Comparison of ENCODE assay signal across 21 mouse cellular contexts in the genomic region with DNA sequence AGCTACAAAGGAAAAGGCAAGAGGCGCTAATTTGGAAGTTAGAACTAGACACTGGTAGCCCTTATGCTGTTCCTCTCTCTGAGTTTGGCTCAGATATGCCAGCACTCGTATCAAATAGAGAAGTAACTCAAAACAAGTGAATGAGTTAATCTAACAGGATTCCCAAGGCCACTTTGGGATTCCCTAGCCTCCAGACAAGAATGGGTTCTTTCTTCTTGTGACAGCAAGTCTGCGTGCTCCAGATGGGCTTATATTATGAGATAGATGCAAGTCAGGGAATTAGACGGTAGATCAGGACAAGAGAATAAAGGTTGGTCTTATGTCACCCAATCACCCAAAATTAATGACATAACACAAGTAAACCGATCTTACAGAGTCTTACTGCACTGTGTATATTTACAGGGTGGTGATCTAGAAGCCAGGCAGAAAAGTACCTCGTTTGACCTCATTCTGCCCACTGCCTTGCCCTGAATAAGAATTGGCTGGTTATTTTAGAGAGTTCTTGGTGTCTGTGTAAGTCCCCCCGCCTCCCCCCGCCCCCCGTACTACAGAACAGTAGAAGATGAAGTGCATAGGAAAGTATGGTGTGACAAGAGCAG.
A peak's percentile ranks its signal among the peaks of the same experiment; 100 is the strongest.
DNase-seq lines count a peak whose midpoint lies in the region; ATAC-seq lines count a peak whose summit lies in the region.
"Had no signal": no experiment of that assay in that cellular context is flagged by ENCODE, and none has a peak within 500 bp of the region (broad histone marks: within the 10 kb centered on the region; RNA-seq: fewer than 3 reads in every experiment).

No protein-coding gene starts in this region.

- H3K27me3 ChIP-seq in forebrain, embryonic 12.5 days, result no peaks in the 10 kb centered on the region
- H3K27me3 ChIP-seq in forebrain, embryonic 11.5 days (ENCODE audit: control insufficient read depth, insufficient read depth, low read length), result no peaks in the 10 kb centered on the region
- no peaks in the 10 kb centered on the region for H3K27me3 ChIP-seq in forebrain, embryonic 15.5 days
- H3K27me3 ChIP-seq: midbrain, embryonic 15.5 days had no signal

- H3K36me3 ChIP-seq in forebrain, embryonic 12.5 days (replicated peaks), result no peaks in the 10 kb centered on the region
- H3K36me3 ChIP-seq in forebrain, embryonic 11.5 days (ENCODE audit: control insufficient read depth, insufficient read depth, low read length), result no peaks in the 10 kb centered on the region
- H3K36me3 ChIP-seq in forebrain, embryonic 15.5 days, result no peaks in the 10 kb centered on the region
- H3K36me3 ChIP-seq: midbrain, embryonic 15.5 days had no signal

- H3K4me2 ChIP-seq in forebrain, embryonic 12.5 days, result no peak overlapping the region
- no peak overlapping the region for H3K4me2 ChIP-seq in forebrain, embryonic 11.5 days (ENCODE audit: low read depth, low read length, severe bottlenecking)
- no peak overlapping the region for H3K4me2 ChIP-seq in forebrain, embryonic 15.5 days (replicated peaks)
- H3K4me2 ChIP-seq: heart, embryonic 11.5 days; midbrain, embryonic 15.5 days had no signal

- no peak overlapping the region for H3K4me3 ChIP-seq in forebrain, embryonic 12.5 days (replicated peaks)
- H3K4me3 ChIP-seq in forebrain, embryonic 11.5 days (ENCODE audit: low read depth, low read length), result no peak overlapping the region
- no peak overlapping the region for H3K4me3 ChIP-seq in forebrain, embryonic 15.5 days
- H3K4me3 ChIP-seq: left cerebral cortex, adult 2 months; midbrain, embryonic 15.5 days; myocyte had no signal

- no peaks in the 10 kb centered on the region for H3K9me3 ChIP-seq in forebrain, embryonic 12.5 days
- no peaks in the 10 kb centered on the region for H3K9me3 ChIP-seq in forebrain, embryonic 11.5 days (ENCODE audit: control insufficient read depth, low read length)
- no peaks in the 10 kb centered on the region for H3K9me3 ChIP-seq in forebrain, embryonic 15.5 days
- H3K9me3 ChIP-seq: midbrain, embryonic 15.5 days had no signal

- 59% methylated on average over 9 of the region's 9 CpGs for WGBS in forebrain, embryonic 12.5 days
- 66% methylated on average over 9 of the region's 9 CpGs for WGBS in forebrain, embryonic 11.5 days
- 46% methylated on average over 9 of the region's 9 CpGs for WGBS in forebrain, embryonic 15.5 days

- no peak overlapping the region for H3K9ac ChIP-seq in forebrain, embryonic 12.5 days
- H3K9ac ChIP-seq in forebrain, embryonic 11.5 days (ENCODE audit: low read length), result no peak overlapping the region
- H3K9ac ChIP-seq in forebrain, embryonic 15.5 days (replicated peaks), result no peak overlapping the region
- H3K9ac ChIP-seq: liver, postnatal 0 days; midbrain, embryonic 15.5 days had no signal

- DNase-seq in forebrain, embryonic 11.5 days (ENCODE audit: low spot score), result no peak
- peak; percentile 13 for DNase-seq in testis, postnatal 14 days (ENCODE audit: low spot score)
- no peak for DNase-seq in testis, postnatal 10 days (ENCODE audit: low spot score)
- DNase-seq in gastrocnemius, postnatal 14 days, result no peak
- DNase-seq in left cerebral cortex, adult 18-20 months (ENCODE audit: low spot score in 2 of 2), result no peak
- DNase-seq: adrenal gland, postnatal 25 days; cerebellum, adult 18-20 months; heart, postnatal 10 days; kidney, adult 18-20 months; left cerebral cortex, postnatal 4 days; liver, postnatal 0 days; lung, postnatal 10 days; thymus, postnatal 14 days had no signal

- H3K4me1 ChIP-seq in forebrain, embryonic 12.5 days, result peaks cover 23% of the 10 kb centered on the region
- H3K4me1 ChIP-seq in forebrain, embryonic 11.5 days (replicated peaks; ENCODE audit: control insufficient read depth, insufficient read depth, low read length), result peaks cover 7% of the 10 kb centered on the region; the same call in 1 of the 2 replicates
- peaks cover 28% of the 10 kb centered on the region for H3K4me1 ChIP-seq in forebrain, embryonic 15.5 days

- H3K27ac ChIP-seq in forebrain, embryonic 12.5 days, result peak overlapping the region; percentile 27; the same call in 1 of the 2 replicates
- no peak overlapping the region for H3K27ac ChIP-seq in forebrain, embryonic 11.5 days (ENCODE audit: low read depth, low read length)
- peak overlapping the region; percentile 6 for H3K27ac ChIP-seq in forebrain, embryonic 15.5 days (replicated peaks)
- H3K27ac ChIP-seq: kidney, postnatal 0 days; left cerebral cortex, adult 2 months; midbrain, embryonic 15.5 days; stomach, postnatal 0 days had no signal

- ATAC-seq in forebrain, embryonic 12.5 days (ENCODE audit: low FRiP score), result no peak
- ATAC-seq in forebrain, embryonic 11.5 days (replicated peaks; ENCODE audit: low FRiP score), result no peak
- ATAC-seq in forebrain, embryonic 15.5 days (replicated peaks), result 0 out of 2 replicates have a peak, but pooled peaks have one; percentile 20
- ATAC-seq: liver, postnatal 0 days; midbrain, embryonic 15.5 days had no signal

- intact Hi-C loops in gastrocnemius, postnatal 14 days (cut with DNase I; ENCODE audit: low total_unique reads), result no loop called here
